Mouse (Mus musculus) G1E (cell line): ENCODE results near the gene Elp5.
"Not testable (repeated sequence)": the region's sequence is repeated elsewhere in the genome, so short reads cannot be mapped to it uniquely, and the experiment has no call there.

Experiments used
- CTCF ChIP-seq: IDR thresholded peaks from 2 replicates; pipeline ENCODE4 v1.5.1; 2012; ENCODE audit warnings: low read depth, low read length, inconsistent platforms, mixed read lengths
- GATA1 ChIP-seq: IDR thresholded peaks from 2 replicates; pipeline ENCODE4 v1.6.1; 2012; ENCODE audit warnings: borderline replicate concordance, low read length, inconsistent platforms, mixed read lengths
- GATA2 ChIP-seq: IDR thresholded peaks from 2 replicates; pipeline ENCODE4 v1.6.1; 2012; ENCODE audit warnings: low read depth, low read length, inconsistent platforms, borderline replicate concordance
- POLR2AphosphoS5 ChIP-seq: IDR thresholded peaks from 2 replicates; pipeline ENCODE4 v1.6.1; 2012; ENCODE audit warnings: low read depth, low read length, inconsistent platforms; ENCODE audit not compliant: insufficient replicate concordance
- TAL1 ChIP-seq: conservative IDR thresholded peaks from 2 replicates; pipeline ENCODE4 v1.6.1; 2012; ENCODE audit warnings: low read depth, low read length, inconsistent platforms, mixed read lengths

GRCm38 (mm10) chr11:69955618-69956017 is 26.7 kb downstream of the Elp5 start:
- TF ChIP-seq CTCF, GATA1, TAL1, POLR2AphosphoS5, GATA2: not testable (repeated sequence)
